Mouse (Mus musculus): ENCODE measurements at regions not wholly inside any gene's neighbourhood (a gene's known extent, or its start where the extent isn't known, plus 50 kb on each side); places are given as distances from the start of the nearest gene placed in this dataset.

GRCm38 (mm10) chr19:54555351-54555750 lies 511.4 kb downstream of the Adra2a start:
- no peak for TF ChIP-seq USF2 (IDR thresholded peaks at IDR 0.05; ENCODE audit: borderline replicate concordance in 1 of 2, insufficient read depth in 1 of 2, low read depth in 1 of 2, low read length in 2 of 2)
- no peak for TF ChIP-seq ETS1 (IDR thresholded peaks at IDR 0.05; ENCODE audit: low read depth, low read length)
- TF ChIP-seq USF1 (IDR thresholded peaks at IDR 0.05; ENCODE audit: low read depth, low read length), result no peak
- TF ChIP-seq TBP (IDR thresholded peaks at IDR 0.05; ENCODE audit: low read depth, low read length), result no peak
- no peak for TF ChIP-seq ZC3H11A (IDR thresholded peaks at IDR 0.05; ENCODE audit: low read depth, low read length)

Data from MEL (cell line).